Mouse (Mus musculus): ENCODE results near the gene Izumo1r.

- TF ChIP-seq POLR2A (IDR thresholded peaks at IDR 0.05; ENCODE audit: low read depth, low read length) (no peak), CTCF (IDR thresholded peaks at IDR 0.05; ENCODE audit: extremely low read depth, insufficient read depth, insufficient read length, insufficient replicate concordance) (no peak)
These were observed 60.4 kb downstream of the Izumo1r start for GRCm38 (mm10) chr9:14843311-14843857.

All from spleen, adult 2 months (tissue).